Mouse (Mus musculus) adrenal gland, adult 8-10 months (tissue): ENCODE data around the gene Clip2. TPM values are rescaled to one million over a fixed set of nuclear protein-coding genes. Genes with fewer than 3 reads are reported as not detected.
"Not testable (repeated sequence)": the region's sequence is repeated elsewhere in the genome, so short reads cannot be mapped to it uniquely, and the experiment has no call there.

ENCODE experiments used
- DNase-seq: peaks from one replicate; pipeline ENCODE4 v3.0.0; 2022
- total RNA-seq, 4 experiments: library from RNA; stranded (reverse); gene quantifications; 2 replicates each; pipeline ENCODE4 v1.2.4; 2022

Clip2 gene
- total RNA-seq, 4 experiments from 2014 or later: 18.8 to 28.2 (median 22.9) TPM

DNA sequence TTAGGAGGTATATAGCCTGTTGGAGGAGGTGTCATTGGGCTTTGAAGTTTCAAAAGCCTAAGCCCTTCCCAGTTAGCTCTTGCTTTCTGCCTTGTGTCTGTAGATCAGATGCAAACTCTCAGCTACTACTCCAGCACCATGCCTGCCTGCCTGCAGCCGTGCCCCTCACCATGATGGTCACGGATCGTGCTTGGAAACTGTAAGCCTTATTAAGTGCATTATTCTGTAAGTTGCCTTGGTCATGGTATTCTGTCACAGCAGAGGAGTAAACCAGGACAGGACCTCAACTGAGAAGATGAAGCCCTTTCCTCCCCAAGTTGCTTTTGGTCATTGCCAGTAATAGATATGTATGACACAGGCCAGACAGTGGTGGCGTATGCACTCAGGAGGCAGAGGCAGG lies 63.6 kb downstream of the Clip2 start:
- no peak for DNase-seq

GRCm38 (mm10) chr5:134488042-134488441 lies 64.2 kb downstream of the Clip2 start:
- DNase-seq: no peak

GRCm38 (mm10) chr5:134485900-134486665 lies 66.2 kb downstream of the Clip2 start:
- DNase-seq: no peak

DNA sequence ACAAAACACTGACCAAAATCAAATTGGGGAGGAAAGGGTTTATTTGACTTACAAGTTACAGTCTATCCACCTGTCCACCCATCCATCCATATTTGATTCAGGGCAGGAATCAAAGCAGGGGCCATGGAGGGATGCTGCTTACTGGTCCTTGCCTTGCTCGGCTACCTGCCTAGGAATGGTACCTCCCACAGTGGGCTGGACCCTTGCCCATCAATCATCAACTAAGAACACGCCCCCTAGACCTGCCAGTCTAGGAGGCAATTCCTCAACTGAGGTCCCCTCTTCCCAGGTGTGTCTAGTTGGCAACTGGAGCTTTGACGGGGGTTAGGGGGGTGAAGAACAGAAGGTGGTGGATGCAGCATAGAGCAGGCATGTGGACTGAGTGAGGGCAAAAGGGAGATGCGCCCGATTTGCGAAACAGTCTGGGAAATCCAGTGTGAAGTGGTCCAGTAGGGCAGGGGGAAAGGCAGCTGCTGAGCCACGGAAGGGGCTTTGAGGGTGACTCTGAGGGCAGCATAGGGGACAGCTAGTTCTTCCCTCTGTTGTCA lies 67.0 kb downstream of the Clip2 start:
- no peak for DNase-seq

- no peak for DNase-seq
These were observed 68.9 kb downstream of the Clip2 start for GRCm38 (mm10) chr5:134483291-134483690.

DNA sequence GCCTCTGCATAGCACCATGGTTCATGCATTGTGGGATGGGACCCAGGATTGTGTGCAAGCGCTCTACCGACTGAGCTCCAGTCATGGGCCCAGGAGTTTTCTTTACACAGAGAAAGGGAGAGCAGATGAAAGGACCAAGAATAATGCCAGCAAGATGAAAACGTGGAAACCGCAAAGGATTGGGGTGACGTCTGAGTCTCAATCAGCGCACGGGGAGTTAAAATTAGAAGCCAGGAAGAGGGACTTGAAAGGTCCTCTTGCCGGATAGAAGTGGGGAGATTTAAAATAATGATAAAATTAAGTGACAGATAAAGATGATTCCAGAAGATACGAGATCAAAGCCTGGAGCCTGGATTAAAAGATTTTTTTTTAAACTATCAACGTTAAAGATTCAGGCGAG lies 69.9 kb downstream of the Clip2 start:
- DNase-seq: no peak

GRCm38 (mm10) chr5:134478886-134479285 lies 73.3 kb downstream of the Clip2 start:
- not testable (repeated sequence) for DNase-seq

DNA sequence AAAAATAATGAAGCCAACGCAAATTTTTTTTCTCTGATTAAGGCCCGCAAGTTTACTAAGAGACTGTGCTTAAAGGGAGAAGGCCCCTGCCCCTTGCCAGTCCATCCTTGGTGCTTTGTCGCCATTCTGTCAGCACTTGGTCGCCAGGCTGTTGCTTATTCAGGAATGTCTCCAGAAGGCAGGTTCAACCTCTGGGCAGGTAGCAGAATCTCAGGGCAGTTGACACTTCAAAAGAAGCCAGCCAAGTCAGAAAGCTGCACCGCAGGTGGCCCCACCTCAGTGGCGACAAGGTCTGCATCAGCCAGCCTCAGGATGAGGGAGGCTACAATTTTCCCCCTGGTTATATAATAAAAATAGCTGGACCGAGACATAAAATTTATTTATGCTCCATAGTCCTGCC lies 76.5 kb downstream of the Clip2 start:
- not testable (repeated sequence) for DNase-seq

GRCm38 (mm10) chr5:134475006-134475605 lies 77.1 kb downstream of the Clip2 start:
- no peak for DNase-seq

- DNase-seq: no peak
These were observed 78.3 kb downstream of the Clip2 start for GRCm38 (mm10) chr5:134473902-134474301.

GRCm38 (mm10) chr5:134470538-134471169 lies 81.6 kb downstream of the Clip2 start:
- DNase-seq: no peak

- no peak for DNase-seq
These were observed 82.6 kb downstream of the Clip2 start for GRCm38 (mm10) chr5:134469559-134470150.

- no peak for DNase-seq
These were observed 84.0 kb downstream of the Clip2 start for GRCm38 (mm10) chr5:134468158-134468765.

- DNase-seq: no peak
These were observed 85.1 kb downstream of the Clip2 start for GRCm38 (mm10) chr5:134467030-134467549.

DNA sequence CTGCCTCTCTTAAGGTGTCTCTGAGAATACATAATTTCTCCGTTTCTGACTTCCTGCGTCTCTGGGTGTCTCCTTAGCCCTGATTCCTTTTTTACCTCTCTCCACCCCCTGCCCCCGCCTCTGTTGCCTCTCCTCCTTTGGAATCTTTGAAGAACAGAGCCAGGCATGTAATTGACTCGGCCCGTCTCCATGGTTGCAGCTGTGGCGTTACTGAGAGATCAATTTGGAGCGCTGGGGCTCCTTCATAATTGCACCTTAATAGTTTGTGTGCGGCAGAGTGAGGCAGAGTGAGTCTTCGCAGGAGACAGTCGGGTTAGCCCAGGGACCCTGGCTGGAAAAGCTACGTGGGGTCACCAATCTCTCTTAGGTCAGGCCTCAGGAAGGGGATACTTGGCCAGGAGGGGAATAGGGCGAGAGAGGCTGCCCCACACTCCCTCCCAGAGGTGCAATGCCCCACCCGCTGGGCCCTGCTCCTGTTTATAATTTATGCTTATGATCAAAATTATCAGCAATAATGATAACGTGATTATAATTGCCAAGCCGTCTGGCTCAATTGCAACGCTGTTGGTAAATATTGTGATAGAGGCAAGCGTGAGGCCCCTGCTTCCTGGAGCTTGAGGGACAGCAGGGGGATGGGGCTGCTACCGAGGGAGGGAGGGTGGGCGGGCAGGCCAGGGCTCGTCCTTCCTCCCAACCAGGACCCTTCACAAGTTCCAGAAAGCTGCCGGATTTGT lies 85.8 kb downstream of the Clip2 start:
- no peak for DNase-seq

GRCm38 (mm10) chr5:134465197-134465596 lies 87.0 kb downstream of the Clip2 start:
- no peak for DNase-seq

DNA sequence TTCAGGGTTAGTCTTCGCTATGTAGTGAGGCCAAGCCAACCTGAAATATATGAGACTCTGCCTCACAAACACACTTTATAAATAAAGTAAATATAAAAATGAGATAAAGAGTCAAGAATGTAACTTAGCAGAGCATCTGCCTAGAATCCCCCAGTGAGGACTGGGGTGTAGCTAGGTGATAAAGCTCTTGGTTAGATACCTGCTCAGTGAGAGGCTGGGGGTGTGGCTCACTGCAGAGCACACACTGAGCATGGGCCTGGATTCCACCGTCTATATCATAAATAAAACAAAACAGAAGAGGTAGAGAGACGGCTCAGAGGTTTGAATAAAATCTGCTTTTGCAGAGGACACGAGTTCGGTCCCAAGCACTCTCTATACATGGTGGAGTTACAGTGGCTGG lies 88.0 kb downstream of the Clip2 start:
- DNase-seq: no peak

DNA sequence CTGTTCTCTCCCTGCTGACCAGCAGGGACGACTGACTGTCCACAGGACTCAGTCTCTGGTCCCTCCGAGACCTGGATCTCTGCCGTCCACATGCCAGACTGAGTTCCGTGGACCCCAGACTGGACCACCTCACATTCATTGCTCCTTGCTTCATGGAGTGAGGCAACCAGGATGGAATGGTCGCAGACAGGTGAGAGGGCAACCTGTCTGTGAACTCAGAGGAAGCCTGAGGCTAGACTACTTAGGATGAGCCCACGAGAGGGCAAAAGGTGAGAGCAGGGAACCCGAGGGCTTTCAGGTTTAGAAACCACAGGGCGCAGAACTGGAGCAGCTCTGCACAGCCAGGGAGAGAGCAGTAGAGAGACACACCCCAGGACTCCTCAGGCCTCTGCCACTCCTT lies 89.5 kb downstream of the Clip2 start:
- DNase-seq: no peak

- no peak for DNase-seq
These were observed 89.9 kb downstream of the Clip2 start for GRCm38 (mm10) chr5:134462316-134462715.

DNA sequence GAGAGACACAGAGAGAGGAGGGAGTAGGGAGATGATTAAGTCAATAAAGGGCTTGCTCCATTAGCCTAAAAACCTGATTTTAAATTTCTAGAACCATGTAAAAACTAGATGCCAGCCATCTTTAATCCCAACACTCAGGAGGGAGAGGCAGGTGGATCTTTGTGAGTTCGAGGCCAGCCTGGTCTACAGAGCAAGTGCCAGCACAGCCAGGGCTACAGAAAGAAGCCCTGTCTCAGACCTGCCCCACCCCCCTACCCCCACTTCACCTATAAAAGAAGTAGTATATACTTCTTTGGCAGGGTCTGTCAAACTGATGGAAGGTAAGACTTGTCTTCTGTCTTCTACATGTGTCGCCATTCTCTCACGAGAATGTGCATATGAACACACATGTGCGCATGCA lies 91.7 kb downstream of the Clip2 start:
- no peak for DNase-seq

DNA sequence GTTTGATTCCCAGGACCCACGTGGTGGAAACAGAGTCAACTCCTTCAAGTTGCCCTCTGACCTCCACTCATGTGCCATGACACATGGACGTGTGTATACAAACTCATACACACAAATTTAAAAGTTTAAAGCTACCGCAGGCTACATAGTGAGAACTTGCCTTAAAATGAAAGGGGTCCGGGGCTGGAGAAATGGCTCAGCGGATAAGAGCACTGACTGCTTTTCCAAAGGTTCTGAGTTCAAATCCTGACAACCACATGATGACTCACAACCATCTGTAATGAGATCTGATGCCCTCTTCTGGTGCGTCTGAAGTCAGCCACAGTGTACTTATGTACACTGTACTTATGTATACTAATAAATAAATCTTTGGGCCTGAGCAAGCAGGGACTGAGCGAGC lies 93.1 kb downstream of the Clip2 start:
- no peak for DNase-seq

- no peak for DNase-seq
These were observed 93.8 kb downstream of the Clip2 start for GRCm38 (mm10) chr5:134458416-134458815.
